Mouse (Mus musculus) ES-Bruce4 (cell line): Measurements from ENCODE around the gene Sun3. TPM values are rescaled to one million over a fixed set of nuclear protein-coding genes. Genes with fewer than 3 reads are reported as not detected.

ENCODE experiments used
- H3K27ac ChIP-seq: 2 replicates; pipeline ENCODE4 v1.5.1; 2012; ENCODE audit warnings: low read length, inconsistent platforms; ENCODE audit not compliant: insufficient read depth
- H3K27me3 ChIP-seq: 2 replicates; pipeline ENCODE4 v1.6.1; 2012; ENCODE audit warnings: mild to moderate bottlenecking, low read length, inconsistent platforms; ENCODE audit not compliant: control insufficient read depth, poor library complexity, insufficient read depth, severe bottlenecking
- H3K36me3 ChIP-seq: 2 replicates; pipeline ENCODE4 v1.6.1; 2012; ENCODE audit warnings: inconsistent platforms, mild to moderate bottlenecking, low read length, moderate library complexity; ENCODE audit not compliant: control insufficient read depth, poor library complexity, insufficient read depth, severe bottlenecking
- H3K4me1 ChIP-seq: one replicate; pipeline ENCODE4 v1.8.1; 2011; ENCODE audit warnings: low read length; ENCODE audit not compliant: control insufficient read depth, insufficient read depth
- H3K4me3 ChIP-seq: 2 replicates; pipeline ENCODE4 v1.5.1; 2011; ENCODE audit warnings: low read depth, mild to moderate bottlenecking, low read length
- H3K9ac ChIP-seq: 2 replicates; pipeline ENCODE4 v1.6.1; 2012; ENCODE audit warnings: low read depth, mild to moderate bottlenecking, inconsistent platforms; ENCODE audit not compliant: poor library complexity, severe bottlenecking
- H3K9me3 ChIP-seq: replicated peaks from 2 replicates; pipeline ENCODE4 v1.6.1; 2012; ENCODE audit warnings: mild to moderate bottlenecking, low read length, inconsistent platforms; ENCODE audit not compliant: control insufficient read depth, poor library complexity, insufficient read depth, severe bottlenecking
- CTCF ChIP-seq: IDR thresholded peaks from one replicate; pipeline ENCODE4 v1.8.1; 2011; ENCODE audit warnings: low read depth, low read length
- EP300 ChIP-seq: IDR thresholded peaks from 2 replicates; pipeline ENCODE4 v1.6.1; 2011; ENCODE audit warnings: low read depth, low read length; ENCODE audit not compliant: insufficient read depth
- POLR2A ChIP-seq: IDR thresholded peaks from one replicate; pipeline ENCODE4 v1.8.1; 2011; ENCODE audit warnings: low read length; ENCODE audit not compliant: insufficient read depth
- polyA plus RNA-seq: library from polyadenylated mRNA; stranded (reverse); fragments of >200 nt; gene quantifications from 2 replicates; pipeline ENCODE4 v1.2.4, GENCODE M21; 2011; ENCODE audit warnings: low read depth; ENCODE audit not compliant: missing spikeins, insufficient read depth, insufficient read length

The Sun3 gene
- not detected in 2 replicates for polyA plus RNA-seq

DNA sequence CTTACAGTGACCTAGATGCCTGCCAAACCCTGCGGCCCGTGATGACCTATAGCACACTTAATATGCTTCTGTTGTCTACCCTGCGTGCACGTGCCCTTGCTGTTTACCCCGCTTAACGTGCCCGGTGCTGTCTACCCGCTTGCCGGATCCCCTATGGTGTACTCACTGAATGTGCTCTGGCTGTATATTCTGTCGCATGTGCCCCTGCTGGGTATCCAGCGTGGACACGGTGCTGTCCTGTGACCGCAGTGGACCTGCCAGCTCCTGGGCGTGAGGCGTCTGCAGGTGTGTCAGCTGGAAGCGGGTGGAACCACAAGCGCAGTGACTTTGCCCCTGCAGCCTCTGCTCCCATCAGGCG lies at the start of gene Sun3:
Gene Sun3, minus strand, starts transcription at position 289 of the 358 bp plus-strand sequence.
- no peaks in the 10 kb centered on the region for H3K27me3 ChIP-seq
- H3K4me3 ChIP-seq: peak within 1 kb of the TSS; percentile 68
- H3K4me1 ChIP-seq: peaks cover 3% of the 10 kb centered on the region
- no peak for TF ChIP-seq CTCF
- no peak for TF ChIP-seq POLR2A
- no peak for TF ChIP-seq EP300
- H3K27ac ChIP-seq: no peak within 1 kb of the TSS
- no peaks in the 10 kb centered on the region for H3K9me3 ChIP-seq
- peak within 1 kb of the TSS; percentile 28; the same call in 1 of the 2 replicates for H3K9ac ChIP-seq
- H3K36me3 ChIP-seq: no peaks in the 10 kb centered on the region

DNA sequence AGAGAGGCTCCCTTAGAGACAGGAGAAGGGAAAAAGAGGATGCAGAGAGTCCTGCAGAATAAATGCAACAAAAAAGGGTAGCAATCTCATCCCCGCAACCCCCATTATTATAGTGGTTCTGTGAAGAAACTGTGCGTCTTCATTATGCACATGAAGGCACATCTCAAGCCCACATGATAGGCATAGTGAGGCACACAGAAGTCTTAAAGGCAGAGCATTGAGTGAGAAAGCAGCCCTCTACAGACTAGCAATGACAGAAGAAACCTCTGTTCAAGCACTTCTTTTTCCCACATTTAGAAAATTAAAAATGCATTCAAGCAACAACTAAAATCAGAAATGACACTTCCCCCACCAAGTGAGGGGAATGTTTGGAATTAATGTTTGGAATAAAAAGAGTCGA lies 27.7 kb upstream of the Sun3 start:
- H3K9ac ChIP-seq: no peak overlapping the region
- no peak for TF ChIP-seq POLR2A
- no peak for TF ChIP-seq EP300
- no peak for TF ChIP-seq CTCF
- H3K27me3 ChIP-seq: no peaks in the 10 kb centered on the region
- no peak overlapping the region for H3K4me3 ChIP-seq
- H3K27ac ChIP-seq: no peak overlapping the region
- no peaks in the 10 kb centered on the region for H3K4me1 ChIP-seq
- no peaks in the 10 kb centered on the region; the same call in 1 of the 2 replicates for H3K9me3 ChIP-seq
- H3K36me3 ChIP-seq: no peaks in the 10 kb centered on the region

DNA sequence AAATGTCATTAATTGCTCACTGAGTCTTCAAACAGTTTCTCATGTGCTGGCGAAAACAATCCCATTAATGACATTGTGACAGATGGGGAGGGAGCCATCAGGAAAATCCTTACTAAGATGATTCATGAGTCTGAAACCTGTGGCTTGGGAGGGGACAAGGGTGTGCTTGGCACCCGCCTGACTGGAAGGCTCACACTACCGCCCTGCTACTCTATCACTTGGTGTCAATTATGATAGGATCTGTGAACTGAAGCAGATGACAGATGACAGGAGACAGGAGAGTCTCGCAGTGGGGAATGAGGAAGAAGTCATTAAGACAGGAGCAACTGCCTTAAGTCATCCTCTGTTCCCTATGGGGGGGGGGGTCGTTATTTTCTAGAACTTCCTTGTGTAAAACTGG lies 11.7 kb upstream of the Sun3 start:
- no peaks in the 10 kb centered on the region for H3K9me3 ChIP-seq
- no peak overlapping the region for H3K27ac ChIP-seq
- no peak for TF ChIP-seq POLR2A
- TF ChIP-seq EP300: no peak
- TF ChIP-seq CTCF: no peak
- H3K4me1 ChIP-seq: no peaks in the 10 kb centered on the region
- H3K27me3 ChIP-seq: no peaks in the 10 kb centered on the region
- no peak overlapping the region for H3K4me3 ChIP-seq
- H3K9ac ChIP-seq: no peak overlapping the region
- H3K36me3 ChIP-seq: no peaks in the 10 kb centered on the region

DNA sequence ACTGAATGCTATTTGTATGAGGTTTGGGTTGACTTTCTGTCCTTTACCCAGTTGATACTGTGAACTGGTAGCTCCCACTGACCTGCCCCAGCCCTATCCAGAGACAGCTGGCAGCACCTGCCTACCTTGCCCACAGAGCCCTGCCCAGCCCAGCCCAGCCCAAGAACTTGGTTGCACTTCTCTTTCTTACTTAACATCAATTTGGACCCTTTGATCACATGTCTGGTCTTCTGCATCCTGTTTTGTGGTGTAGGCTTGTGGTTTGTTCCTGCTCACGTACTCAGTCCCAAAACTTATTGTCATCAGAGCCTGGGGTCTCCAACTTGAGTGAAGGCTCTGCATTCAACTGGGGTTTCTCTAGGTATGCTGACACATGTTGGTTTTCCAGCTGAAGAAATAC lies 11.2 kb upstream of the Sun3 start:
- TF ChIP-seq EP300 (no peak), POLR2A (no peak), CTCF (no peak)
- H3K27ac ChIP-seq: no peak overlapping the region
- no peaks in the 10 kb centered on the region for H3K36me3 ChIP-seq
- H3K4me3 ChIP-seq: no peak overlapping the region
- H3K27me3 ChIP-seq: no peaks in the 10 kb centered on the region
- H3K4me1 ChIP-seq: no peaks in the 10 kb centered on the region
- H3K9ac ChIP-seq: no peak overlapping the region
- no peaks in the 10 kb centered on the region for H3K9me3 ChIP-seq

DNA sequence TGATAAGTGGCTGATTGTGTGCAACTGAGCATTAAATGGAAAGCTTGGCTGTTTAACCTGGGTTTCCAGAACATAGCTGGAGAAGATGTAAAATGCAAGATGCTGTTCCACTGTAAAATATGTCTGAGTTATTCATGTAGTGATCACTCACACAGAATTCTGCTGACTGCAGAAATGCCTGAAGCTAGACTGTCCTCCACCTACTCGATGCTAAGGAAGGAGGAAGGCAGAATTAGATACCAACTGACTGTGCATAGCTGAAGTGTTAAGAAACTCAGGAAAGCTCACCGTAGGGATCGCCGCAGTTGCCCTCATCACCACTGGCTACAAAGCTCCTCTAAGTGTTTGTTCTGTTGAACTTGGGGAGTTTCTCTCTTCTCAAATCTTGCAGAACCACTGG lies 8.9 kb upstream of the Sun3 start:
- no peaks in the 10 kb centered on the region for H3K9me3 ChIP-seq
- H3K27ac ChIP-seq: no peak overlapping the region
- H3K4me1 ChIP-seq: no peaks in the 10 kb centered on the region
- no peaks in the 10 kb centered on the region for H3K27me3 ChIP-seq
- no peak for TF ChIP-seq EP300
- no peak for TF ChIP-seq POLR2A
- TF ChIP-seq CTCF: no peak
- H3K9ac ChIP-seq: no peak overlapping the region
- no peaks in the 10 kb centered on the region for H3K36me3 ChIP-seq
- H3K4me3 ChIP-seq: no peak overlapping the region

DNA sequence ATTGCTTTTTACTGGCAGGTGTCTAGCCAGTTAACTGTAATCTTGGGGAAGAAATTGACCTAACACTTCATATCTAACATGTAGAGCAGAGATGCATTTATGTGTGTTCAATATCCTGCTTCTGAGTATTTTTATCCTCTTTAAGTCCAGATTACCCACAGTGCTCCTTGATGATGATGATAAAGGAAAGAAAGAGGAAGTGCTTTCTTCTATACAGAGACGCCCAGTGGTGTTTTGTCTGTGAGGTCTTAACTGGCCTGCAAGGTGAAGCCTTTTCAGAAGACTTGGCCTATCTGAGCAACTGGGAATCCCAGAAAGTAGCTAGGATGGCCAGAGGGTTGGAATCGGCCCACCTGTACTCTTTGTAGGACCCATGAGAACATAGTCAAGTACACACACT lies 8.1 kb upstream of the Sun3 start:
- H3K36me3 ChIP-seq: no peaks in the 10 kb centered on the region
- TF ChIP-seq POLR2A (no peak), EP300 (no peak), CTCF (no peak)
- H3K4me1 ChIP-seq: no peaks in the 10 kb centered on the region
- no peak overlapping the region for H3K9ac ChIP-seq
- H3K4me3 ChIP-seq: no peak overlapping the region
- no peaks in the 10 kb centered on the region for H3K9me3 ChIP-seq
- no peak overlapping the region for H3K27ac ChIP-seq
- no peaks in the 10 kb centered on the region for H3K27me3 ChIP-seq

DNA sequence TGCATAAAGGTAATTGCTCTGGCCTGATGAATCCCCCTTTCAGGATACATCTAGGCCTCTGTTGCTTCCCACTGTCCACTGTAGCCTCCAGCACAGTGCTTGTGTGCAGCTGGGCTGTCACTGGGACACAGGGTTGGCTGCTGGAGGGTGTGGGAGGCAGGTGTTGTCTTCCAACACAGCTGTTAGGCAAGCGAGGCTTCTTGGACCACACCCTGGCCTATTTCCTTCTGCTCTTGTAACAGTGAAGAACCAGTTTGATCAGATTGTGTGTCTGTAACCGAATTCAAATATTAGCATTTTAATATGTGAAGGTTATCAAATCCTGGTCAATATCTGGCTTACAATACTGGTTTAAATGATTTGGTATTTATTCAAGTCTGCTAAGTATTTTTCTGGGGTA lies 3.1 kb upstream of the Sun3 start:
- Histone ChIP-seq H3K4me3 (no peak overlapping the region), H3K36me3 (no peaks in the 10 kb centered on the region), H3K27me3 (no peaks in the 10 kb centered on the region), H3K9me3 (no peaks in the 10 kb centered on the region), H3K9ac (no peak overlapping the region), H3K27ac (no peak overlapping the region), H3K4me1 (peaks cover 3% of the 10 kb centered on the region)
- TF ChIP-seq EP300: 0 out of 2 replicates have a peak, but pooled peaks have one; percentile 46
- no peak for TF ChIP-seq CTCF
